Comparison of ENCODE assay signal across 13 mouse cellular contexts in the genomic region with DNA sequence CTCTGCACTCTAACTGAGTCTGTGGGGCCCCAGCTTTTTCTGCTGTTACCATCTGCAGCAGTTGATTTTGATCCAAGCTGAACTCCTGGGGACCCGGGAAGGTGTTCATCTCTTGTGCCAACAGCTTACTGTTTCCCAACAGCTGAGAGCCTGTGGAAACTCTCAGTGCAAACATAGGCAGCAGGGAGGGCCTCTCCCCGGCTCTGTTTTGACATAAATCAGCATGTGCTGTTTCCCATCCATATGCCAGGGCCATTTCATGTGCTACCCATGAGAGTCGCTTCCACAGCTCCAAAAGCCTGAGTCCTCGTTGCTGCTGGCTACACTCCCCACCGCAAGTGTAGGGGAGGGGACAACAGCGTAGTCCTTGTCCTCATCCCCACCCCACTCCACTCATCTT. TPM values are rescaled to one million over a fixed set of nuclear protein-coding genes. Genes with fewer than 3 reads are reported as not detected.
DNase-seq lines count a peak whose midpoint lies in the region; ATAC-seq lines count a peak whose summit lies in the region.
"Had no signal": no experiment of that assay in that cellular context is flagged by ENCODE, and none has a peak within 500 bp of the region (broad histone marks: within the 10 kb centered on the region; RNA-seq: fewer than 3 reads in every experiment).

No protein-coding gene starts in this region.

- peaks cover 10% of the 10 kb centered on the region; the same call in 1 of the 2 replicates for H3K27me3 ChIP-seq in midbrain, embryonic 10.5 days (ENCODE audit: low read depth, poor library complexity, severe bottlenecking)
- no peaks in the 10 kb centered on the region for H3K27me3 ChIP-seq in midbrain, embryonic 15.5 days (replicated peaks)
- H3K27me3 ChIP-seq in hindbrain, embryonic 12.5 days = no peaks in the 10 kb centered on the region
- H3K27me3 ChIP-seq in neural tube, embryonic 13.5 days = no peaks in the 10 kb centered on the region
- H3K27me3 ChIP-seq: limb, embryonic 13.5 days had no signal

- no peak overlapping the region for H3K4me2 ChIP-seq in midbrain, embryonic 15.5 days
- H3K4me2 ChIP-seq in hindbrain, embryonic 12.5 days (replicated peaks) = no peak overlapping the region
- peak overlapping the region; percentile 21 for H3K4me2 ChIP-seq in neural tube, embryonic 13.5 days
- H3K4me2 ChIP-seq: embryonic facial prominence, embryonic 13.5 days; heart, embryonic 13.5 days; limb, embryonic 13.5 days had no signal

- H3K4me1 ChIP-seq in midbrain, embryonic 10.5 days = peaks cover 66% of the 10 kb centered on the region
- H3K4me1 ChIP-seq in midbrain, embryonic 15.5 days = peaks cover 36% of the 10 kb centered on the region
- peaks cover 66% of the 10 kb centered on the region for H3K4me1 ChIP-seq in hindbrain, embryonic 12.5 days
- peaks cover 74% of the 10 kb centered on the region for H3K4me1 ChIP-seq in neural tube, embryonic 13.5 days (replicated peaks)

- 71% methylated on average over 6 of the region's 6 CpGs for WGBS in midbrain, embryonic 10.5 days
- WGBS in midbrain, embryonic 15.5 days = 47% methylated on average over 6 of the region's 6 CpGs
- 49% methylated on average over 6 of the region's 6 CpGs for WGBS in hindbrain, embryonic 12.5 days
- 27% methylated on average over 6 of the region's 6 CpGs for WGBS in neural tube, embryonic 13.5 days

- H3K9ac ChIP-seq in midbrain, embryonic 15.5 days = no peak overlapping the region
- H3K9ac ChIP-seq in hindbrain, embryonic 12.5 days = no peak overlapping the region
- H3K9ac ChIP-seq in neural tube, embryonic 13.5 days = peak overlapping the region; percentile 43; the same call in 1 of the 2 replicates
- H3K9ac ChIP-seq: embryonic facial prominence, embryonic 13.5 days; limb, embryonic 13.5 days had no signal

- no peak overlapping the region for H3K4me3 ChIP-seq in midbrain, embryonic 10.5 days
- H3K4me3 ChIP-seq in midbrain, embryonic 15.5 days = no peak overlapping the region
- H3K4me3 ChIP-seq in hindbrain, embryonic 12.5 days = no peak overlapping the region
- H3K4me3 ChIP-seq in neural tube, embryonic 13.5 days = no peak overlapping the region
- H3K4me3 ChIP-seq: embryonic facial prominence, embryonic 13.5 days; heart, embryonic 13.5 days; limb, embryonic 13.5 days had no signal

- peak overlapping the region; percentile 77 for H3K27ac ChIP-seq in midbrain, embryonic 10.5 days (replicated peaks)
- H3K27ac ChIP-seq in midbrain, embryonic 15.5 days = no peak overlapping the region
- peak overlapping the region; percentile 92 for H3K27ac ChIP-seq in hindbrain, embryonic 12.5 days
- H3K27ac ChIP-seq in neural tube, embryonic 13.5 days (replicated peaks) = peak overlapping the region; percentile 96
- H3K27ac ChIP-seq: embryonic facial prominence, embryonic 13.5 days; heart, embryonic 13.5 days had no signal

- H3K36me3 ChIP-seq in midbrain, embryonic 10.5 days = no peaks in the 10 kb centered on the region
- H3K36me3 ChIP-seq in midbrain, embryonic 15.5 days (replicated peaks) = no peaks in the 10 kb centered on the region
- no peaks in the 10 kb centered on the region for H3K36me3 ChIP-seq in hindbrain, embryonic 12.5 days
- H3K36me3 ChIP-seq in neural tube, embryonic 13.5 days = no peaks in the 10 kb centered on the region
- H3K36me3 ChIP-seq: embryonic facial prominence, embryonic 13.5 days; heart, embryonic 13.5 days; limb, embryonic 13.5 days had no signal

- peak; percentile 50 for DNase-seq in cerebellum, adult 9-10 months
- DNase-seq in cerebellum, adult 8-10 months = no peak
- no peak for DNase-seq in midbrain, embryonic 10.5 days (ENCODE audit: low spot score)
- DNase-seq in ovary, postnatal 10 days (ENCODE audit: low spot score) = no peak
- no peak for DNase-seq in kidney, postnatal 14 days
- DNase-seq: layer of hippocampus, adult 9-11 months; lung, postnatal 4 days had no signal

- no peak for ATAC-seq in midbrain, embryonic 15.5 days (replicated peaks)
- no peak for ATAC-seq in hindbrain, embryonic 12.5 days (ENCODE audit: low FRiP score)
- ATAC-seq in neural tube, embryonic 13.5 days (ENCODE audit: low read depth) = peak; percentile 5; the same call in 1 of the 2 replicates

- no peaks in the 10 kb centered on the region for H3K9me3 ChIP-seq in midbrain, embryonic 10.5 days (replicated peaks)
- H3K9me3 ChIP-seq in midbrain, embryonic 15.5 days = no peaks in the 10 kb centered on the region
- no peaks in the 10 kb centered on the region for H3K9me3 ChIP-seq in hindbrain, embryonic 12.5 days (replicated peaks)
- no peaks in the 10 kb centered on the region for H3K9me3 ChIP-seq in neural tube, embryonic 13.5 days
- H3K9me3 ChIP-seq: embryonic facial prominence, embryonic 13.5 days; heart, embryonic 13.5 days; limb, embryonic 13.5 days had no signal

RNA-seq across cellular contexts. Expression of gene Dpysl4, which starts 7.6 kb away (rescaled TPM):
- polyA plus RNA-seq in midbrain, embryonic 10.5 days (2016; fragmentation: Nextera tagmentation; extraction: Ambion mirVana) = 107 and 159 TPM in 2 replicates
- polyA plus RNA-seq in midbrain, embryonic 15.5 days (2015; fragmentation: Nextera tagmentation; extraction: Ambion mirVana) = 186 and 190 TPM in 2 replicates
- 269 TPM in 2 replicates for polyA plus RNA-seq in hindbrain, embryonic 12.5 days (2016; fragmentation: Nextera tagmentation; extraction: Ambion mirVana)
- polyA plus RNA-seq in neural tube, embryonic 13.5 days (2015; fragmentation: Nextera tagmentation; extraction: Ambion mirVana) = 315 and 316 TPM in 2 replicates
